Mouse (Mus musculus) liver (tissue): Measurements from ENCODE around the gene Gm6793.

Experiments used
- DNase-seq: peaks from one replicate; pipeline ENCODE4 v3.0.0-alpha.2; 2020; ENCODE audit warnings: mixed read lengths

Gene Gm6793

DNA sequence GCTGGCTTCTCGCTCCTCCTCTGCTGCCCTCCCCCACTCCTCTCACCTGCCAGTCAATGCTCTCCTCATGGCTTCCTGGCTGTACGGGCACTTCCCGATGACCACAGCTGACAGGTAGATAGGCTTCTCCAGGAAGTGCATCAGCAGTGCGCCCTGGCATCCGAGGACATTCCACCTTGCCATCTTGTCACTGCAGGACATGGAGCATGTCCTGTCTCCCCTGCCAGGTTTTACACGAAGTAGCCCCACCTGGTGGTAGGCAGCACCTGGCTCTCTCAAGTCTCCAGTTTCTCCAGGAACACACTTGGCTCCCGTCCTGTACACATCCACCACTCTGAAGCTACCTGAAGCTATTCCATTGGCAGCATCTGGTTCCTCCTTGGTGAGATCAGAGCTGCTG is 32.7 kb downstream of the Gm6793 start:
- no peak for DNase-seq

DNA sequence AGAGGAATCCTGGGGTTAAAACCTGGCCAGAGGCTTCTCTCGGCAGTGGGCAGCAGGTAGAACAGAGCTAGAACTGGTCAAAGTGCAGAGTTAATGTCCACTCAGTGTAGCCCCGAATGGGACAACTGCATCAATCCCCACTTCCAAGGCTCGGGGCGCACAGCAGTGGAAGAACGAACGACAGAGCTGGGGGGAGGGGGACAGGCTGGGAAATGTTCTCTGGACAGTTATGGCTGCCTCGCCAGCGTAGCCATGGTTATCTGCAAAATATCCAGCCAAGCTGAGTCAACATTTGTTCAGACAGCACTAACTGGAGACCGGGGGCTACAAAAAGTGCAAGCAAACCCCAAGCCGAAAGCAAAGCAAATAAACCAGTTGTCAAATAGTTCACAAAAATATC is 36.7 kb downstream of the Gm6793 start:
- DNase-seq, result no peak

DNA sequence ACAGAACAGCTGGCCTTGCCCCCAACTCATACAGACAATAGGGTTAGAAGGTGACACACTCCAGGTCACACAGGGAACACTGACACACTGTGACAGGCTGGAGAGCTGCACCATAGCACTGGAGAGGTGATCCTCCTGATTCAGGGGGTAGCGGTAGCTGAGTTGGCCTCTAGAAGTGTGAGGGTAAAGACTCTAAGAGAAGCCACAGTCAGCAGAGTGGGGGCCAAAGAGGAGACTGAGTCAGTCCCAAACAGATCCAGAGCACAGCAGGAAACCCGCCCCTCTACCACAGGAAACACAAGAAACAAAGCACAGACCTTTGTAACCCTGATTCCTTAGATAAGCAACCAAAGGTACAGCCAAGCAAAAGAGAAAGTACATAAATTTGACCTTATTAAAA is 38.5 kb downstream of the Gm6793 start:
- no peak for DNase-seq

DNA sequence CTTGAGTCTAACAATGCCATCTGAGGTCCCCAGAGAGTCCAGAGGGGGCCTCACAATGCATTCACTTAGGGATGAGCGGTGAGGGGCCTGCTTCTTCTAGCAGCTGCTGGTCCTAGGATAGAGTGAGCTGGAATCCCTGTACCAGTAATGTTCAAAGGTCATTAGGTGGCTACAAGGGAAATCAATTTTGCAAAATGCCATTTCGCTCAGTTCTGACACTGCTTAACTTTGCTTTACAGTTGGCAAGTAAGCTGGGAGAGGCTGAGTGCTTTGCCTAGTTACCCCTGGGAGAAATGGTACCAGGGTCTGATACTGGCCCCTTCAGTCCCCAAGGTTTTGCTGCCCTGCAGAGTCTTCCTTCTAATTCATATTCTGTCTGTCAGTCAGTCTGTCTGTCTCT is 39.1 kb downstream of the Gm6793 start:
- no peak for DNase-seq

DNA sequence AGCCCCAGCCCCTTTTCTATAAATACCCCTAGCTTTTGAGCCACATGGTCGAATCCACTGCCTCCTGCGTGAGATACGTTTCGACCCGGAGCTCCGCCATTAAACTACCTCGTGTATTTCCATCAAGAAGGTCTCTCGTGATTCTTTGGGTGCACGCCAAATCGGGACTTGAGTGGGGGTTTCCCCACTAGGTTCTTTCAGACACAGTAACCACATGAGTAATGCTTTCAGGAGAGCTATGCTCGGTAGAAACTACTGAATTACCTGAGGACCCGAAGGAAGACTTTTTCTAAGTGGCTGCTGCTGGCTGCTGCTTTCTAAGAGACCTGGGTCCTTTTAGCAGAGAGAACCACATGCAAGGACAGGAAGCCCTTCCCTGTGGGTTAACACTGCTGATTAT is 40.7 kb downstream of the Gm6793 start:
- no peak for DNase-seq

DNA sequence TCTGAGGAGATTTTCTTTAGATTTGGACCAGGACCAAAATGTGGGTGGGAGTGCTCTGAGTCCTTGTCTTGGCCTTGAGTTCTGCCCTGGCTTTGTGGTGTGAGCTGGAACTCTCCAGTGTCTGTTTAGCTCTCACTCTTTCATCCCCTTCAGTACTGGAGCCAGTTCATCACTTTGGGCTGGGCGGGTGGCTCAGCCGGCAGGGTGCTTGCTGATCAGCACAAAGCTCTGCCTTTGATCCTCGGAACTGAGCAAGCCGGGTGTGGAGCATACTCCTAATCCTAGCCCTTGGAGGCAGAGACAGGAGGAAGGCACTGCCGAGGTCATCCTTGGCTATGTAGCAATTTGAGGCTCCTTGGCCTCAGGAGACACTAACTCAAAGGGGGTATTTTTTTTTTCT is 45.8 kb downstream of the Gm6793 start:
- DNase-seq, result no peak

DNA sequence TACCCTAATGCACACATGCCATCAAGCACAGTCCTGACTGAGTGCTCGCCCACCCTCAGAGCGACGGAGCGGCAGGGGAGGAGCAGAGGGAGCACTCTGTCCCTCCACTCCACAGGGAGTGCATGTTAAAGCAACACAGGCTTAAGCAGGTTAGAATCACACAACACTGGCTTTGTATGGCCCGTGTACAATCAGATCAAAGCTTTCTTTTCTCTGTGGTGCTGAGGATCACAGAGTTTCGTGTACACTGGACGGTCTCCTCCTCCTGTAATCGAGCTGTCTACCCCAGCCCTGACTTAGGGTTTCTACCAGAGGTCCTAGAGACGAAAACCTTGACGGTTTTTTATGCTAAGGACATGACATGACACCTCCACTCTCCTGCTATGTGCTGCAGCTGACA is 46.3 kb downstream of the Gm6793 start:
- no peak for DNase-seq

DNA sequence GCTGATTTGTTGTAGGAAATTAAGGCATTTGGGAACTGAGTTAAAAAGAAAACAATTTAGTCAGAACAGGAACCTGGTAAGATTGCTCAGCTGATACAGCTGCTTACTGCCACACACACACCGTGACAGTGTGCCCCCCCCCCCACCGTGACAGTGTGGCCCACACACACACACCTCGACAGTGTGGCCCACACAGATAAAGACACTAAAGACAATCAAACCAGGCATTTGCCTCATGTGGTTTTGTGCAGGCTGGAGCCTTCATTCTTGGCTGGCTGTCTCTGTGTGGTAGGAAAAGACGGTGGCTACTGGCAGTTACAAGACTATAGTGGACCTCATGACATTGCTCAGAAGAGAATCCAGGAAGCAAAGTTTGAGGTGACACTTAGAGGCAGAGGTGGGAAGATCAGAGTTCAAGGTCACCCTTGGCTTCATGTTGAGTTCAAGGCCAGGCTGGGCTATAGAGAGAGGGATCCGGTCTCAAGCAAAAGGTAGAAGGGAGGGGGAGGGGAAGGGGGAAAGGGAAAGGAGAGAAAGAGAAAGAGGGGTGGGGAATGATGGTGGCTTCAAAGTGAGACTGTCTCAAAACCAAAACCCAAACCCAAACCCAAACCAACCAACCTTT is 47.5 kb downstream of the Gm6793 start:
- peak; percentile 23 for DNase-seq

DNA sequence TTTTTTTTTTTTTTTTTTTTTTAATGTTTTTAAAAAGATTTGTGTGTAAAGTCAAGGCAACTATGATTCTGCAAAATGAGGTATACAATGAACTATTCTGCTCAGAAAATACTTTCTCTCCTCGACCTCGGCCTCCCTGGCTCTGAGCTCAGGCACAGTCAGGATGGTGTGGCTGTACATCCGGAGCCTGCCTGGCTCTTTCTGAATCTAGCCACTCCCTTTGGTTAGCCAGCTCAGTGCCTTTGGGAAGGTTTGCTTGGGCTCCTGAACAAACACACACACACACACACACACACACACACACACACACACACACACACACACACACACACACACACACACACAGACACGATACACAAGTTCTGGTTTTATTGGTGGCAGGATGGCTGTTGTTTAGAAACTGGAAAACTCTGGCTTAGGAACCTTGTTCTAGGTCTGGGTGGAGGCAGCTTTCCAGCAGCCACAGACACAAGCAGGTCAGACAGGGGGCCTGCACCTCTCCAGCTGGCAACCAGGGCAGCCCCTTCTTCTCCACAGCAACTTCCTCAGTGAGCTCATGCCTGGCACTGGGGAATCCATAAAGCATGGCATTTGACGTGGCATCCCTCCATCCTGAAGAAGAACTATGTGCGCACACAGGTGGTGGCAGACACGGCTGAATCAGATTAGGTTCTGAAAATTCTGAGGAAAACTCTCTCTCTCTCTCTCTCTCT is 49.8 kb downstream of the Gm6793 start:
- no peak for DNase-seq

DNA sequence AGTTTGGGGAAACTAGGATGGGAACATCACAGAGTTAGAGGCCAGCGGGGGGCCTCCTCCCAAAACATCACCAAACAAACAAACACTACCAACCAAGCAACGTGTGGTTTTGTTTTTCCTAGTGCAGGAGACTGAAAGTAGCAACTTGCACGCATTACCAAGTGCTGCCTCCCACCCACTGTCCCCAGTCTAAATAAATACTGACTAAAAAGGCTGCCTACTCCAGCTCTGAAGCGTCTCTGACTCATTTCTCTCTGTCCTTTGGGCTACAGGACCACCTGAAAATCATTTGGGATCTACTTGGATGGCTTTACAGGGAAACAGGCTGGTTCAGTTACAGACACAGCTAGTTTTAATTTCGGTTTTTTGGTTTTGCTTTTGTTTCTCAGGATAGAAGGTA is 50.5 kb downstream of the Gm6793 start:
- no peak for DNase-seq

DNA sequence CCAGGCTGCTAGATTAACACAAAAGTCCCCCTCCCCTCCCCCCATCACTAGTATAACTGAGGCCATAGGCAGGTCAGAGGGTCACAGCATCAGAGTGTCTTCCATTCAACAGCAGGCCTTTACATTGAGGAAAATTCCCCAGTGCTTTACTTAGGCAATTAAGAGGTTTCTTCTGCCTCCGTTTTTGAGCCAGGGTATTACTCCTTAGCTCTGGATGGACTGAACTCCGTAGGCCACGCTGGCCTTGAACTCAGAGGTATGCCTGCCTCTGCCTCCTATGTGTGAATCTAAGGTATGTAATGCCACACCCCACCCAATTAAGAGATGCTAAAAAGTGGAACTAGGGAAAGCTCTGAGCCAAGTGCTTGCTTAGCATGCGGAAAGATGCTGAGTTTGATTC is 51.3 kb downstream of the Gm6793 start:
- DNase-seq, result no peak
